In genomic region chr10:83785627-83786392, GRCm38 (mm10) we compare ENCODE assay signal across 16 mouse cellular contexts.
DNase-seq lines count a peak whose midpoint lies in the region; ATAC-seq and TF ChIP-seq lines count a peak whose summit lies in the region.
"Had no signal": no experiment of that assay in that cellular context is flagged by ENCODE, and none has a peak within 500 bp of the region (broad histone marks: within the 10 kb centered on the region; RNA-seq: fewer than 3 reads in every experiment).

No protein-coding gene starts in this region.

- H3K27me3 ChIP-seq in forebrain, embryonic 12.5 days = no peaks in the 10 kb centered on the region
- H3K27me3 ChIP-seq in forebrain, postnatal 0 days (ENCODE audit: insufficient read depth, low read length) = no peaks in the 10 kb centered on the region
- H3K27me3 ChIP-seq in heart, embryonic 15.5 days = no peaks in the 10 kb centered on the region
- H3K27me3 ChIP-seq in limb, embryonic 12.5 days = no peaks in the 10 kb centered on the region
- H3K27me3 ChIP-seq: forebrain, embryonic 13.5 days; hindbrain, embryonic 15.5 days; liver, embryonic 12.5 days; lung, embryonic 15.5 days; neural tube, embryonic 15.5 days had no signal

- no peak for DNase-seq in forebrain, postnatal 0 days
- no peak for DNase-seq in heart, adult 8-10 months (ENCODE audit: low spot score)
- peak; percentile 52 for DNase-seq in Muller cell, postnatal 12 days (ENCODE audit: inconsistent ontology term)
- no peak for DNase-seq in lung, adult 2 months
- no peak for DNase-seq in left cerebral cortex, adult 2 months (ENCODE audit: extremely low spot score in 1 of 2, low spot score in 2 of 2)
- DNase-seq: kidney, postnatal 14 days had no signal

- TF ChIP-seq CTCF in forebrain, postnatal 0 days (IDR thresholded peaks at IDR 0.05; ENCODE audit: low read depth) = no peak
- TF ChIP-seq CTCF in lung, adult 2 months (IDR thresholded peaks at IDR 0.05; ENCODE audit: insufficient read depth, low read length) = no peak
- TF ChIP-seq CTCF in left cerebral cortex, adult 2 months (IDR thresholded peaks at IDR 0.05) = no peak

- no peak overlapping the region for H3K4me3 ChIP-seq in forebrain, embryonic 12.5 days (replicated peaks)
- H3K4me3 ChIP-seq in forebrain, postnatal 0 days (ENCODE audit: low read depth, low read length) = no peak overlapping the region
- no peak overlapping the region for H3K4me3 ChIP-seq in heart, embryonic 15.5 days
- no peak overlapping the region for H3K4me3 ChIP-seq in limb, embryonic 12.5 days (replicated peaks)
- no peak overlapping the region for H3K4me3 ChIP-seq in lung, adult 2 months (replicated peaks; ENCODE audit: extremely low read depth, low read depth, low read length)
- no peak overlapping the region for H3K4me3 ChIP-seq in left cerebral cortex, adult 2 months
- H3K4me3 ChIP-seq: forebrain, embryonic 13.5 days; hindbrain, embryonic 15.5 days; liver, embryonic 12.5 days; lung, embryonic 15.5 days; myocyte; neural tube, embryonic 15.5 days had no signal

- no peaks in the 10 kb centered on the region for H3K36me3 ChIP-seq in forebrain, embryonic 12.5 days (replicated peaks)
- H3K36me3 ChIP-seq in forebrain, postnatal 0 days (ENCODE audit: insufficient read depth) = no peaks in the 10 kb centered on the region
- H3K36me3 ChIP-seq in heart, embryonic 15.5 days = no peaks in the 10 kb centered on the region
- no peaks in the 10 kb centered on the region for H3K36me3 ChIP-seq in limb, embryonic 12.5 days
- H3K36me3 ChIP-seq: hindbrain, embryonic 15.5 days; liver, embryonic 12.5 days; lung, embryonic 15.5 days; neural tube, embryonic 15.5 days had no signal

- H3K27ac ChIP-seq in forebrain, embryonic 12.5 days = 0 out of 2 replicates have a peak overlapping the region, but pooled peaks have one; percentile 31
- H3K27ac ChIP-seq in forebrain, postnatal 0 days (ENCODE audit: low read depth, low read length) = no peak overlapping the region
- peak overlapping the region; percentile 33; the same call in 1 of the 2 replicates for H3K27ac ChIP-seq in heart, embryonic 15.5 days
- H3K27ac ChIP-seq in limb, embryonic 12.5 days = peak overlapping the region; percentile 77
- no peak overlapping the region for H3K27ac ChIP-seq in left cerebral cortex, adult 2 months
- H3K27ac ChIP-seq: forebrain, embryonic 13.5 days; hindbrain, embryonic 15.5 days; liver, embryonic 12.5 days; lung, embryonic 15.5 days; neural tube, embryonic 15.5 days had no signal

- WGBS in forebrain, embryonic 12.5 days = 76% methylated on average over 3 of the region's 3 CpGs
- 47% methylated on average over 3 of the region's 3 CpGs for WGBS in forebrain, postnatal 0 days
- WGBS in heart, embryonic 15.5 days = 38% methylated on average over 3 of the region's 3 CpGs
- 42% methylated on average over 3 of the region's 3 CpGs for WGBS in limb, embryonic 12.5 days
- WGBS in lung, adult 2 months = 48% methylated on average over 3 of the region's 3 CpGs

- H3K9ac ChIP-seq in forebrain, embryonic 12.5 days = no peak overlapping the region
- no peak overlapping the region for H3K9ac ChIP-seq in forebrain, postnatal 0 days
- H3K9ac ChIP-seq in heart, embryonic 15.5 days = no peak overlapping the region
- no peak overlapping the region for H3K9ac ChIP-seq in limb, embryonic 12.5 days (replicated peaks)
- H3K9ac ChIP-seq: forebrain, embryonic 13.5 days; hindbrain, embryonic 15.5 days; liver, embryonic 12.5 days; lung, embryonic 15.5 days; neural tube, embryonic 15.5 days had no signal

- H3K4me1 ChIP-seq in forebrain, embryonic 12.5 days = no peaks in the 10 kb centered on the region
- H3K4me1 ChIP-seq in forebrain, postnatal 0 days (ENCODE audit: insufficient read depth) = no peaks in the 10 kb centered on the region
- H3K4me1 ChIP-seq in heart, embryonic 15.5 days (replicated peaks) = no peaks in the 10 kb centered on the region; the same call in 1 of the 2 replicates
- H3K4me1 ChIP-seq in limb, embryonic 12.5 days (replicated peaks) = peaks cover 19% of the 10 kb centered on the region
- H3K4me1 ChIP-seq in lung, adult 2 months (ENCODE audit: control insufficient read depth, insufficient read depth, low read length) = no peaks in the 10 kb centered on the region
- H3K4me1 ChIP-seq: forebrain, embryonic 13.5 days; hindbrain, embryonic 15.5 days; liver, embryonic 12.5 days had no signal

- intact Hi-C loops in left cerebral cortex, adult 2 months (cut with DNase I) = no loop called here

- no peak for ATAC-seq in forebrain, embryonic 12.5 days (ENCODE audit: low FRiP score)
- no peak for ATAC-seq in forebrain, postnatal 0 days
- no peak for ATAC-seq in heart, embryonic 15.5 days (replicated peaks; ENCODE audit: insufficient number of reproducible peaks, insufficient read depth, low FRiP score, low read depth)
- ATAC-seq in limb, embryonic 12.5 days (ENCODE audit: insufficient number of reproducible peaks, insufficient read depth, low FRiP score, low TSS enrichment, low read depth) = peak; percentile 56; the same call in 1 of the 2 replicates
- ATAC-seq: forebrain, embryonic 13.5 days; intestine, embryonic 16.5 days; liver, embryonic 12.5 days had no signal

- no peaks in the 10 kb centered on the region for H3K9me3 ChIP-seq in forebrain, embryonic 12.5 days
- H3K9me3 ChIP-seq in forebrain, postnatal 0 days (ENCODE audit: low read length) = no peaks in the 10 kb centered on the region
- no peaks in the 10 kb centered on the region for H3K9me3 ChIP-seq in heart, embryonic 15.5 days (replicated peaks)
- no peaks in the 10 kb centered on the region for H3K9me3 ChIP-seq in limb, embryonic 12.5 days
- H3K9me3 ChIP-seq: forebrain, embryonic 13.5 days; hindbrain, embryonic 15.5 days; liver, embryonic 12.5 days; lung, embryonic 15.5 days; neural tube, embryonic 15.5 days had no signal

- H3K4me2 ChIP-seq in forebrain, embryonic 12.5 days = no peak overlapping the region
- no peak overlapping the region for H3K4me2 ChIP-seq in forebrain, postnatal 0 days (ENCODE audit: low read depth)
- H3K4me2 ChIP-seq in heart, embryonic 15.5 days = no peak overlapping the region
- H3K4me2 ChIP-seq in limb, embryonic 12.5 days = no peak overlapping the region
- H3K4me2 ChIP-seq: forebrain, embryonic 13.5 days; hindbrain, embryonic 15.5 days; liver, embryonic 12.5 days; lung, embryonic 15.5 days; neural tube, embryonic 15.5 days had no signal

- no peak for TF ChIP-seq POLR2A in lung, adult 2 months (IDR thresholded peaks at IDR 0.05; ENCODE audit: borderline replicate concordance, extremely low read depth, low read depth, low read length)

Comparison
In these comparisons a context has a peak if more than half of its experiments do, and no peak if none do; other contexts are left out.
1. H3K27ac ChIP-seq: peak in forebrain, embryonic 12.5 days (single experiment), heart, embryonic 15.5 days (single experiment) and limb, embryonic 12.5 days (single experiment); none in forebrain, postnatal 0 days (single experiment) and left cerebral cortex, adult 2 months (single experiment).